Mouse (Mus musculus): Measurements from ENCODE around the gene Scnn1a.

DNA sequence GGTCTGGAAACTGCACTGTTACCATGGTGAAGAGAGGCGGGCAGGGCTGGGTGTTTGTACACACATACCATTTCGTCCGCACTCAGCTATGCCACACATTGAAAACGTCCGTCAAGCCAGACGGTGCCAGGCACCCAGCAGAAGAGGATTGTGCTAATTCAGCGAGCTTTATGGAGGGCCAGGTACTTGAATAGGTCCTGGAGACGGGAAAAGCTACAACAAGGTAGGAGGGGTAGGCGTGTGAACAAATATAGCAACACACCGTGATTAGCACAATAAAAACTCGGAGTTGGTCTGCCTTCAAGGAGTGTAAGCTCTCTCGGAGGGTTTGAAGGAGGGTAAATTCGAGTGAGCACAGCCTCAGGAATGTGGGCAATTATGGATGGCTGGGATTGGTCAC, 2.3 kb downstream of the Scnn1a start:
- TF ChIP-seq CHD2 (IDR thresholded peaks at IDR 0.05; ENCODE audit: low read depth, low read length) (no peak), ZC3H11A (IDR thresholded peaks at IDR 0.05; ENCODE audit: borderline replicate concordance, low read depth, low read length) (no peak), HCFC1 (IDR thresholded peaks at IDR 0.05; ENCODE audit: borderline replicate concordance, insufficient read depth, low read length) (no peak), MAFK (IDR thresholded peaks at IDR 0.05; ENCODE audit: insufficient read depth, low read depth, low read length) (no peak)
